Mouse (Mus musculus) MEL (cell line): ENCODE data around the gene Ldhc. TPM values are rescaled to one million over a fixed set of nuclear protein-coding genes. Genes with fewer than 3 reads are reported as not detected.

ENCODE experiments used
- DNase-seq: peaks from one replicate; pipeline ENCODE4 v3.0.0; 2011; ENCODE audit warnings: low read depth, low spot score
- H3K27ac ChIP-seq: 2 replicates; pipeline ENCODE4 v1.5.1; 2012; ENCODE audit warnings: low read depth, mild to moderate bottlenecking, control low read depth, low read length, moderate library complexity; ENCODE audit not compliant: control insufficient read depth
- H3K27me3 ChIP-seq, 2 experiments: fragments of 150-350 bp in 1 of 2; sonication (generic) in 1 of 2; 2 replicates each; pipeline ENCODE4 v1.6.1; 2012; ENCODE audit warnings: low read length in 2 of 2, mild to moderate bottlenecking in 2 of 2, improper control_type of control experiment in 1 of 2, moderate library complexity in 1 of 2; ENCODE audit not compliant: insufficient read depth in 2 of 2, control insufficient read depth in 1 of 2
- H3K36me3 ChIP-seq, 2 experiments: 2 replicates each; pipeline ENCODE4 v1.6.1; 2012 to 2014; ENCODE audit warnings: low read length in 2 of 2, improper control_type of control experiment in 1 of 2, inconsistent platforms in 1 of 2, mild to moderate bottlenecking in 1 of 2; ENCODE audit not compliant: insufficient read depth in 2 of 2, control insufficient read depth in 1 of 2
- H3K4me1 ChIP-seq, 2 experiments: fragments of 150-350 bp in 1 of 2; sonication (generic) in 1 of 2; 2 replicates each; pipeline ENCODE4 v1.6.1; 2012; ENCODE audit warnings: low read length in 2 of 2, improper control_type of control experiment in 1 of 2, mild to moderate bottlenecking in 1 of 2; ENCODE audit not compliant: insufficient read depth in 2 of 2, control insufficient read depth in 1 of 2
- H3K4me3 ChIP-seq, 2 experiments: fragments of 150-350 bp in 1 of 2; sonication (generic) in 1 of 2; 2 replicates each; pipeline ENCODE4 v1.5.1; 2012; ENCODE audit warnings: low read depth in 2 of 2, low read length in 2 of 2, mild to moderate bottlenecking in 2 of 2, moderate library complexity in 2 of 2, control low read depth in 1 of 2, improper control_type of control experiment in 1 of 2; ENCODE audit not compliant: control insufficient read depth in 1 of 2, insufficient read depth in 1 of 2
- H3K79me2 ChIP-seq: 2 replicates; pipeline ENCODE4 v1.6.1; 2012; ENCODE audit warnings: mild to moderate bottlenecking, low read length, moderate library complexity; ENCODE audit not compliant: control insufficient read depth, poor library complexity, insufficient read depth
- H3K9ac ChIP-seq: 2 replicates; pipeline ENCODE4 v1.6.1; 2012; ENCODE audit warnings: low read depth, mild to moderate bottlenecking, control low read depth, low read length, moderate library complexity; ENCODE audit not compliant: control insufficient read depth, poor library complexity, severe bottlenecking
- H3K9me3 ChIP-seq: fragments of 150-350 bp; sonication (generic); replicated peaks from 2 replicates; pipeline ENCODE4 v1.6.1; 2012; ENCODE audit warnings: mild to moderate bottlenecking, low read length, improper control_type of control experiment, moderate library complexity; ENCODE audit not compliant: insufficient read depth
- CHD1 ChIP-seq: IDR thresholded peaks from 2 replicates; pipeline ENCODE4 v1.6.1; 2012; ENCODE audit warnings: low read depth, mild to moderate bottlenecking, inconsistent platforms, low read length, improper control_type of control experiment
- CTCF ChIP-seq, 3 experiments: IDR thresholded peaks in 2 of 3; conservative IDR thresholded peaks in 1 of 3; 2 replicates each; pipeline ENCODE4 v1.5.1; 2011 to 2012; ENCODE audit warnings: low read length in 3 of 3, low read depth in 2 of 3, mild to moderate bottlenecking in 2 of 3, improper control_type of control experiment in 1 of 3, inconsistent platforms in 1 of 3, mixed read lengths in 1 of 3, moderate library complexity in 1 of 3; ENCODE audit not compliant: control insufficient read depth in 1 of 3, insufficient read depth in 1 of 3, poor library complexity in 1 of 3, severe bottlenecking in 1 of 3
- ELF1 ChIP-seq: IDR thresholded peaks from 2 replicates; pipeline ENCODE4 v1.6.1; 2014; ENCODE audit warnings: low read depth, mild to moderate bottlenecking, inconsistent platforms, low read length, improper control_type of control experiment, moderate library complexity
- EP300 ChIP-seq, 2 experiments: IDR thresholded peaks; 2 replicates each; pipeline ENCODE4 v1.6.1; 2011; ENCODE audit warnings: improper control_type of control experiment in 2 of 2, low read length in 2 of 2, low read depth in 1 of 2, mild to moderate bottlenecking in 1 of 2
- ETS1 ChIP-seq: IDR thresholded peaks from 2 replicates; pipeline ENCODE4 v1.6.1; 2012; ENCODE audit warnings: low read depth, mild to moderate bottlenecking, inconsistent platforms, low read length, improper control_type of control experiment, moderate library complexity
- HCFC1 ChIP-seq: IDR thresholded peaks from 2 replicates; pipeline ENCODE4 v1.6.1; 2012; ENCODE audit warnings: low read depth, mild to moderate bottlenecking, inconsistent platforms, low read length, improper control_type of control experiment, moderate library complexity
- MAFK ChIP-seq: IDR thresholded peaks from 2 replicates; pipeline ENCODE4 v1.6.1; 2011; ENCODE audit warnings: low read depth, mild to moderate bottlenecking, low read length, improper control_type of control experiment, borderline replicate concordance
- POLR2A ChIP-seq, 2 experiments: IDR thresholded peaks; 2 replicates each; pipeline ENCODE4 v1.6.1; 2011 to 2012; ENCODE audit warnings: low read length in 2 of 2, mild to moderate bottlenecking in 2 of 2, control low read depth in 1 of 2, improper control_type of control experiment in 1 of 2, low read depth in 1 of 2, moderate library complexity in 1 of 2; ENCODE audit not compliant: control insufficient read depth in 1 of 2, insufficient read depth in 1 of 2, poor library complexity in 1 of 2
- POLR2AphosphoS2 ChIP-seq: IDR thresholded peaks from 2 replicates; pipeline ENCODE4 v1.6.1; 2011; ENCODE audit warnings: low read length, improper control_type of control experiment
- RAD21 ChIP-seq: IDR thresholded peaks from 2 replicates; pipeline ENCODE4 v1.6.1; 2011; ENCODE audit warnings: mild to moderate bottlenecking, low read depth, low read length, improper control_type of control experiment
- RCOR1 ChIP-seq: IDR thresholded peaks from 2 replicates; pipeline ENCODE4 v1.6.1; 2012; ENCODE audit warnings: low read depth, mild to moderate bottlenecking, inconsistent platforms, low read length, improper control_type of control experiment
- SIN3A ChIP-seq: IDR thresholded peaks from 2 replicates; pipeline ENCODE4 v1.6.1; 2012; ENCODE audit warnings: low read length, improper control_type of control experiment, inconsistent platforms
- SMC3 ChIP-seq: IDR thresholded peaks from 2 replicates; pipeline ENCODE4 v1.6.1; 2011; ENCODE audit warnings: low read depth, low read length, improper control_type of control experiment
- TBP ChIP-seq: IDR thresholded peaks from 2 replicates; pipeline ENCODE4 v1.8.0; 2011; ENCODE audit warnings: low read depth, low read length, improper control_type of control experiment
- TCF12 ChIP-seq: IDR thresholded peaks from 2 replicates; pipeline ENCODE4 v1.6.1; 2014; ENCODE audit warnings: low read depth, mild to moderate bottlenecking, inconsistent platforms, low read length, improper control_type of control experiment, moderate library complexity
- USF1 ChIP-seq: IDR thresholded peaks from 2 replicates; pipeline ENCODE4 v1.6.1; 2014; ENCODE audit warnings: low read depth, mild to moderate bottlenecking, inconsistent platforms, low read length, improper control_type of control experiment, moderate library complexity
- ZC3H11A ChIP-seq: IDR thresholded peaks from 2 replicates; pipeline ENCODE4 v1.6.1; 2012; ENCODE audit warnings: low read depth, mild to moderate bottlenecking, inconsistent platforms, low read length, improper control_type of control experiment
- ZKSCAN1 ChIP-seq: IDR thresholded peaks from 2 replicates; pipeline ENCODE4 v1.6.1; 2012; ENCODE audit warnings: low read depth, mild to moderate bottlenecking, inconsistent platforms, low read length, improper control_type of control experiment, moderate library complexity
- ZNF384 ChIP-seq: IDR thresholded peaks from 2 replicates; pipeline ENCODE4 v1.6.1; 2012; ENCODE audit warnings: low read depth, mild to moderate bottlenecking, inconsistent platforms, low read length, improper control_type of control experiment
- polyA plus RNA-seq, 2 experiments: library from polyadenylated mRNA; stranded (reverse) in 1 of 2; unstranded in 1 of 2; fragments of >175 nt in 1 of 2; fragments of >200 nt in 1 of 2; gene quantifications; 2 replicates each; pipeline versions ENCODE4 v1.2.1 to v1.2.4; 2012; ENCODE audit warnings: low replicate concordance in 2 of 2, low read depth in 1 of 2; ENCODE audit not compliant: insufficient read length in 2 of 2, insufficient read depth in 1 of 2, missing spikeins in 1 of 2
- total RNA-seq: library from RNA; depleted of rRNA; stranded (reverse); fragments of 300-350 nt; gene quantifications from 2 replicates; pipeline ENCODE4 v1.2.3, GENCODE M21; 2012

The Ldhc gene
- total and polyA plus RNA-seq, 3 experiments, result not detected

GRCm38 (mm10) chr7:46852666-46853065 is 8.3 kb upstream of the Ldhc start:
- Histone ChIP-seq H3K79me2 (peaks cover 9% of the 10 kb centered on the region), H3K9me3 (no peaks in the 10 kb centered on the region), H3K4me3 (no peak overlapping the region), H3K27ac (no peak overlapping the region), H3K9ac (no peak overlapping the region), H3K27me3 (no peaks in the 10 kb centered on the region), H3K36me3 (peaks cover 11 to 41% of the 10 kb centered on the region in 2 experiments), H3K4me1 (peaks cover 0 to 5% of the 10 kb centered on the region in 2 experiments; a peak in 3 of 4 replicates)
- no peak for DNase-seq
- TF ChIP-seq CHD1 (0 out of 2 replicates have a peak, but pooled peaks have one; percentile 10), ETS1 (no peak), MAFK (no peak), RCOR1 (no peak), ZNF384 (no peak), ELF1 (no peak), ZC3H11A (no peak), POLR2A (IDR thresholded peaks at IDR 0.05; ENCODE audit: control insufficient read depth in 1 of 2, insufficient read depth in 1 of 2, low read depth in 1 of 2, low read length in 2 of 2, poor library complexity in 1 of 2) (0 out of 4 replicates have a peak, but pooled peaks of 1 of the 2 experiments have one; percentile 13), USF1 (no peak), CTCF (IDR thresholded peaks at IDR 0.05 in 2 of 3, conservative IDR thresholded peaks at IDR 0.05 in 1 of 3; ENCODE audit: control insufficient read depth in 1 of 3, insufficient read depth in 1 of 3, low read depth in 2 of 3, low read length in 3 of 3, poor library complexity in 1 of 3, severe bottlenecking in 1 of 3) (no peak), RAD21 (no peak), SIN3A (no peak), POLR2AphosphoS2 (no peak), ZKSCAN1 (no peak), HCFC1 (no peak)

DNA sequence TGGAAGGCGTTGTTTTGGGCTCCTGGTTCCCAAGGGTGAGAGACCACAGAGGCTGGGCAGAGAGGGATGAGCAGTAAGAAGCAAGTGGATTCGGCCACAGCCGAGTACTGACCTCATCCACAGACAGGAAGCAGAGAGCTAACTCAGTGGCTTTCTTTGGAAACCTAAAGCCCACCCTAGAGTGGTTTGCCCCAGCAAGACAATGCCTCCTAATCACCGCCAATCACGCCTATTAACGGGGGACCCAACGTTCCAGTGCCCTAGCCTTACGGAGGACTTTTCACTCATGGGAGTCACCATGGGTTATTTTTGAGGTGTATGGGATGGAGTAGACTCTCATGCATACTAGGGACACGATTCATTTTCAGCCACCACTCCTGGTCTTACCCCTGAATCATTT is 7.6 kb upstream of the Ldhc start:
- no peaks in the 10 kb centered on the region for H3K9me3 ChIP-seq
- H3K27me3 ChIP-seq, result no peaks in the 10 kb centered on the region
- H3K79me2 ChIP-seq, result peaks cover 5% of the 10 kb centered on the region; the same call in 1 of the 2 replicates
- H3K4me1 ChIP-seq, result peaks cover 0 to 5% of the 10 kb centered on the region in 2 experiments; a peak in 3 of 4 replicates
- H3K4me3 ChIP-seq, result no peak overlapping the region
- TF ChIP-seq SMC3 (no peak), CHD1 (0 out of 2 replicates have a peak, but pooled peaks have one; percentile 9), USF1 (no peak), ZC3H11A (no peak), EP300 (IDR thresholded peaks at IDR 0.05; ENCODE audit: low read depth in 1 of 2, low read length in 2 of 2) (no peak), TCF12 (no peak), RAD21 (no peak), RCOR1 (no peak), TBP (no peak)
- DNase-seq, result no peak
- peaks cover 6 to 35% of the 10 kb centered on the region in 2 experiments for H3K36me3 ChIP-seq
- no peak overlapping the region for H3K9ac ChIP-seq
- no peak overlapping the region for H3K27ac ChIP-seq
